Mouse (Mus musculus) limb, embryonic 12.5 days (tissue): Measurements from ENCODE around the gene Gm21119. TPM values are rescaled to one million over a fixed set of nuclear protein-coding genes. Genes with fewer than 3 reads are reported as not detected.
A peak's percentile ranks its signal among the peaks of the same experiment; 100 is the strongest.
"Not testable (repeated sequence)": the region's sequence is repeated elsewhere in the genome, so short reads cannot be mapped to it uniquely, and the experiment has no call there.

Experiments
- ATAC-seq: fragments of 200-750 bp; cut with Nextera tagmentation; 2 replicates; pipeline ENCODE4 v1.8.0; 2017; ENCODE audit warnings: low read depth, moderate TSS enrichment; ENCODE audit not compliant: insufficient number of reproducible peaks, insufficient read depth, low FRiP score, low TSS enrichment
- H3K27ac ChIP-seq: fragments of 300-500 bp; sonication (generic); 2 replicates; pipeline ENCODE4 v1.5.1; 2016; ENCODE audit warnings: mild to moderate bottlenecking, moderate library complexity
- H3K27me3 ChIP-seq: fragments of 300-500 bp; sonication (generic); 2 replicates; pipeline ENCODE4 v1.6.1; 2016; ENCODE audit warnings: mild to moderate bottlenecking, moderate library complexity
- H3K36me3 ChIP-seq: fragments of 300-500 bp; sonication (generic); 2 replicates; pipeline ENCODE4 v1.6.1; 2016; ENCODE audit warnings: mild to moderate bottlenecking, moderate library complexity
- H3K4me1 ChIP-seq: fragments of 300-500 bp; sonication (generic); replicated peaks from 2 replicates; pipeline ENCODE4 v1.6.1; 2016
- H3K4me2 ChIP-seq: fragments of 300-500 bp; sonication (generic); 2 replicates; pipeline ENCODE4 v1.6.1; 2016; ENCODE audit warnings: mild to moderate bottlenecking, moderate library complexity
- H3K4me3 ChIP-seq: fragments of 300-500 bp; sonication (generic); replicated peaks from 2 replicates; pipeline ENCODE4 v1.5.1; 2016; ENCODE audit warnings: mild to moderate bottlenecking
- H3K9ac ChIP-seq: fragments of 300-500 bp; sonication (generic); replicated peaks from 2 replicates; pipeline ENCODE4 v1.6.1; 2016; ENCODE audit warnings: mild to moderate bottlenecking, moderate library complexity
- H3K9me3 ChIP-seq: fragments of 300-500 bp; sonication (generic); 2 replicates; pipeline ENCODE4 v1.6.1; 2016; ENCODE audit warnings: mild to moderate bottlenecking, moderate library complexity
- WGBS: fragments of 180-500 bp; shearing (Covaris S2); methylation state at CpG from one replicate; pipeline ENCODE4 v1.1.7; 2016; 5-methylcytosine and 5-hydroxymethylcytosine counted together
- polyA plus RNA-seq: library from polyadenylated mRNA; unstranded; fragments of >200 nt; fragmentation: Nextera tagmentation; extraction: Ambion mirVana; gene quantifications from 2 replicates; pipeline ENCODE4 v1.2.1, GENCODE M21; 2016

Gm21119 gene
- polyA plus RNA-seq, 1 experiment from 2014 or later: not detected

GRCm38 (mm10) chr8:20596842-20597708 is 17.6 kb upstream of the Gm21119 start:
- not testable (repeated sequence) for H3K27me3 ChIP-seq, H3K27ac ChIP-seq, H3K4me3 ChIP-seq, H3K4me2 ChIP-seq, H3K4me1 ChIP-seq, H3K9me3 ChIP-seq, H3K36me3 ChIP-seq, H3K9ac ChIP-seq
- 74% methylated on average over 10 of the region's 13 CpGs for WGBS
- ATAC-seq: peak; percentile 80

GRCm38 (mm10) chr8:20598300-20599170 is 16.2 kb upstream of the Gm21119 start:
- H3K9ac ChIP-seq, H3K36me3 ChIP-seq, H3K27ac ChIP-seq, H3K9me3 ChIP-seq, H3K4me1 ChIP-seq, H3K4me2 ChIP-seq, H3K4me3 ChIP-seq, H3K27me3 ChIP-seq: not testable (repeated sequence)
- peak; percentile 88 for ATAC-seq
- WGBS: 89% methylated on average over 9 of the region's 10 CpGs

GRCm38 (mm10) chr8:20599350-20599749 is 15.4 kb upstream of the Gm21119 start:
- not testable (repeated sequence) for H3K27me3 ChIP-seq, H3K27ac ChIP-seq, ATAC-seq, H3K4me1 ChIP-seq, H3K36me3 ChIP-seq, H3K9me3 ChIP-seq, H3K4me3 ChIP-seq, H3K9ac ChIP-seq, H3K4me2 ChIP-seq
- 77% methylated on average over 4 of the region's 6 CpGs for WGBS

GRCm38 (mm10) chr8:20610856-20611255 is 3.9 kb upstream of the Gm21119 start:
- not testable (repeated sequence) for H3K36me3 ChIP-seq, H3K27ac ChIP-seq, H3K27me3 ChIP-seq, H3K4me1 ChIP-seq, H3K9ac ChIP-seq, H3K4me2 ChIP-seq, H3K4me3 ChIP-seq, ATAC-seq, H3K9me3 ChIP-seq
- WGBS: 61% methylated on average over 1 of the region's 1 CpGs

GRCm38 (mm10) chr8:20612721-20613120 is 2.0 kb upstream of the Gm21119 start:
- not testable (repeated sequence) for H3K27ac ChIP-seq, H3K36me3 ChIP-seq, H3K4me3 ChIP-seq, ATAC-seq, H3K4me1 ChIP-seq, H3K27me3 ChIP-seq, H3K9me3 ChIP-seq, H3K9ac ChIP-seq, H3K4me2 ChIP-seq

GRCm38 (mm10) chr8:20630766-20631165 is 16.0 kb downstream of the Gm21119 start:
- ATAC-seq, H3K4me3 ChIP-seq, H3K9me3 ChIP-seq, H3K9ac ChIP-seq, H3K4me1 ChIP-seq, H3K36me3 ChIP-seq, H3K27ac ChIP-seq, H3K4me2 ChIP-seq, H3K27me3 ChIP-seq: not testable (repeated sequence)
- WGBS: 52% methylated on average over 1 of the region's 1 CpGs

- not testable (repeated sequence) for H3K27me3 ChIP-seq, ATAC-seq, H3K27ac ChIP-seq, H3K4me3 ChIP-seq, H3K36me3 ChIP-seq, H3K4me2 ChIP-seq, H3K4me1 ChIP-seq, H3K9ac ChIP-seq, H3K9me3 ChIP-seq
- WGBS: 44% methylated on average over 1 of the region's 1 CpGs
These were observed 23.2 kb downstream of the Gm21119 start for GRCm38 (mm10) chr8:20637931-20638330.

- H3K9me3 ChIP-seq, H3K4me2 ChIP-seq, ATAC-seq, H3K4me3 ChIP-seq, H3K4me1 ChIP-seq, H3K27me3 ChIP-seq, H3K36me3 ChIP-seq, H3K9ac ChIP-seq, H3K27ac ChIP-seq: not testable (repeated sequence)
- no CpG with 5 or more reads among the region's 1 CpGs for WGBS
These were observed 28.8 kb downstream of the Gm21119 start for GRCm38 (mm10) chr8:20643536-20643935.

GRCm38 (mm10) chr8:20652976-20653375 is 38.3 kb downstream of the Gm21119 start:
- H3K36me3 ChIP-seq: not testable (repeated sequence)

GRCm38 (mm10) chr8:20678418-20678817 is 63.7 kb downstream of the Gm21119 start:
- not testable (repeated sequence) for H3K36me3 ChIP-seq, H3K27ac ChIP-seq

More at GRCm38 (mm10) chr8:20652976-20653375, 38.3 kb downstream of the Gm21119 start:
- H3K4me1 ChIP-seq, H3K9ac ChIP-seq, H3K4me3 ChIP-seq, ATAC-seq, H3K27me3 ChIP-seq, H3K27ac ChIP-seq, H3K4me2 ChIP-seq, H3K9me3 ChIP-seq: not testable (repeated sequence)

More at GRCm38 (mm10) chr8:20678418-20678817, 63.7 kb downstream of the Gm21119 start:
- H3K9ac ChIP-seq, H3K4me3 ChIP-seq, ATAC-seq, H3K4me1 ChIP-seq, H3K9me3 ChIP-seq, H3K4me2 ChIP-seq, H3K27me3 ChIP-seq: not testable (repeated sequence)
